Mouse (Mus musculus) stomach, postnatal 0 days (tissue): ENCODE results near the gene Gal.
A peak's percentile ranks its signal among the peaks of the same experiment; 100 is the strongest.

Experiments
- CTCF ChIP-seq: IDR thresholded peaks from 2 replicates; pipeline ENCODE4 v1.5.1; 2016; ENCODE audit warnings: antibody characterized with exemption, low read depth, mild to moderate bottlenecking, moderate library complexity
- EP300 ChIP-seq: optimal IDR thresholded peaks from 2 replicates; pipeline ENCODE3; 2016; ENCODE audit warnings: antibody characterized with exemption

GRCm38 (mm10) chr19:3368276-3368675 lies 46.1 kb downstream of the Gal start:
- TF ChIP-seq CTCF (peak; percentile 22; the same call in 1 of the 2 replicates), EP300 (no peak)
